Mouse (Mus musculus) spleen, adult 2 months (tissue): ENCODE results near the gene Cyp27b1. TPM values are rescaled to one million over a fixed set of nuclear protein-coding genes. Genes with fewer than 3 reads are reported as not detected.

ENCODE experiments used
- DNase-seq, 2 experiments: peaks; one replicate each; pipeline versions ENCODE4 v3.0.0 to v3.0.0-alpha.2; 2012 to 2021; ENCODE audit warnings: low spot score in 2 of 2, low read depth in 1 of 2
- H3K27ac ChIP-seq: fragments of 200-500 bp; 2 replicates; pipeline ENCODE4 v1.5.1; 2012; ENCODE audit warnings: low read length, inconsistent platforms; ENCODE audit not compliant: insufficient read depth
- H3K27me3 ChIP-seq: fragments of 200-500 bp; 2 replicates; pipeline ENCODE4 v1.6.1; 2012; ENCODE audit warnings: mild to moderate bottlenecking, moderate library complexity, low read length, inconsistent platforms; ENCODE audit not compliant: control insufficient read depth, insufficient read depth
- H3K36me3 ChIP-seq: fragments of 200-500 bp; 2 replicates; pipeline ENCODE4 v1.6.1; 2012; ENCODE audit warnings: mild to moderate bottlenecking, low read length, inconsistent platforms; ENCODE audit not compliant: control insufficient read depth, insufficient read depth
- H3K4me1 ChIP-seq: fragments of 200-500 bp; 2 replicates; pipeline ENCODE4 v1.6.1; 2011; ENCODE audit warnings: inconsistent platforms; ENCODE audit not compliant: control insufficient read depth, insufficient read depth, insufficient read length
- H3K4me3 ChIP-seq: fragments of 200-500 bp; 2 replicates; pipeline ENCODE4 v1.5.1; 2011; ENCODE audit warnings: mild to moderate bottlenecking, inconsistent platforms; ENCODE audit not compliant: insufficient read depth, insufficient read length; ENCODE audit errors: extremely low read depth
- CTCF ChIP-seq: fragments of 200-500 bp; IDR thresholded peaks from 2 replicates; pipeline ENCODE4 v1.5.1; 2011; ENCODE audit warnings: mild to moderate bottlenecking, inconsistent platforms; ENCODE audit not compliant: insufficient read depth, insufficient read length, insufficient replicate concordance; ENCODE audit errors: extremely low read depth
- POLR2A ChIP-seq: fragments of 200-500 bp; IDR thresholded peaks from 2 replicates; pipeline ENCODE4 v1.6.1; 2011; ENCODE audit warnings: low read depth, low read length, inconsistent platforms
- WGBS: fragments of 180-500 bp; shearing (Covaris S2); methylation state at CpG from one replicate; pipeline ENCODE4 v1.1.7; 2018; 5-methylcytosine and 5-hydroxymethylcytosine counted together
- polyA plus RNA-seq: library from polyadenylated mRNA; depleted of rRNA; stranded (reverse); fragments of >200 nt; gene quantifications from 2 replicates; pipeline ENCODE4 v1.2.3, GENCODE M21; 2012

Cyp27b1 gene
- polyA plus RNA-seq, 1 experiment = 0.26 TPM

DNA sequence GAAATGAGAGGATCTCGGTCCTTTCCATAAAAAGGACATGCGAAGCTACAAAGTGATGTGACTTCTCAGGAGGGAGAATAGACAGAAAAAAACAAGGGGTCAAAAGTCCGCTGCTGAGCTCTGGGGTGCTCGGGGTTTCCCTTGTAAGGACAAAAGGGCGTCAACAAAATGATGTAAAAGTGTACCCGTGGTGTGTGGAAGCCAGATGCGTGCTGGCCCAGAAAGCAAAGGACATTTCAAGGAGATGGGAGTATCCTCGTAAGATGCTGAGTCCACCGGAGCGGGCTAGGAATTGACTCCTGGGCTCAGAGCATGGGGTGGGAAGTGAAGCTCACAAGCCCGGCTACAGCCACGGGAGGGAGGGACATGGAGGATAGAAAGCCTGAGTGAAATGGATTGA lies 10.4 kb upstream of the Cyp27b1 start:
- WGBS = 79% methylated on average over 12 of the region's 12 CpGs
- Histone ChIP-seq H3K4me3 (no peak overlapping the region), H3K4me1 (peaks cover 5% of the 10 kb centered on the region), H3K27me3 (peaks cover 9% of the 10 kb centered on the region), H3K36me3 (no peaks in the 10 kb centered on the region), H3K27ac (no peak overlapping the region)
- DNase-seq = no peak
- TF ChIP-seq POLR2A = no peak

DNA sequence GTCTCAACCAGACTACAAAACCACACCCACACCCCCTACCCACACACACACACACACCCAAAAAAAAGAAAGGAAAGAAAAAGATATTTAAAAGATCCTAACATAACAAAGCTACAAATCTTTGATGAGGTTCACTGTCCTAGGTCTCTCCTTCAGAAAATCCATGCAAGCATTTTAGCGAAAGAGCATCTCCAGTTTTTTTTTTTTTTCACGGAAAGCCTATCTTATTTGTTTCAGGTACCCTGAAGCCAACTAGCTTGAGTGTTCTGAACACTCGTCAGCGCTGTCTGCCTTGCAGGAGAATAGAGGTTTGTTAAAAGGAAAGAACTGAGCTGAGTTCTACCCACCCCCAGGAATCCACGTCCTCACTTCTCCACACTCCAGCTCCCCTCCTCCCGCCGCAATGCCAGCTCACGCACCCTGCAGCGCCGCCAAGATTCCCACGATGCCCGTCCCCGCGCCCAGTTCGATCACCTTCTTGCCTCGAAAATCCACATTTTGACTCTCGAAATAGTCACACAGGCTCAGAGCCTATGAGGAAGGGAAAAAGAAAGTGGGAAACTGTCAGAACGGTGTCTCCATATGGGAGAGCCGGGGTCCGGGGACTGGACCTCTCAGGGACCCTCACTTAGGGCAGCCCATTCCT lies 7.4 kb upstream of the Cyp27b1 start:
- Histone ChIP-seq H3K27ac (no peak overlapping the region), H3K36me3 (peaks cover 3% of the 10 kb centered on the region), H3K4me1 (peaks cover 5% of the 10 kb centered on the region), H3K4me3 (peak overlapping the region; percentile 75), H3K27me3 (peaks cover 9% of the 10 kb centered on the region; the same call in 1 of the 2 replicates)
- TF ChIP-seq CTCF = no peak
- TF ChIP-seq POLR2A = no peak
- DNase-seq = no peak
- 3% methylated on average over 20 of the region's 20 CpGs for WGBS

- peaks cover 3% of the 10 kb centered on the region for H3K36me3 ChIP-seq
- DNase-seq = no peak
- H3K4me1 ChIP-seq = peaks cover 5% of the 10 kb centered on the region
- no peak within 1 kb of the TSS for H3K27ac ChIP-seq
- under 1% methylated on average over 28 of the region's 28 CpGs for WGBS
- TF ChIP-seq CTCF (no peak), POLR2A (no peak)
- peaks cover 9% of the 10 kb centered on the region; the same call in 1 of the 2 replicates for H3K27me3 ChIP-seq
- peak within 1 kb of the TSS; percentile 75 for H3K4me3 ChIP-seq
Measured at GRCm38 (mm10) chr10:127041274-127041766, 6.7 kb upstream of the Cyp27b1 start, which contains the start of the genes Mettl1 and Eef1akmt3. Gene Mettl1, plus strand, starts transcription at chr10:127041414. Gene Eef1akmt3, minus strand, starts transcription at chr10:127041513.

GRCm38 (mm10) chr10:127041774-127042338 lies 6.2 kb upstream of the Cyp27b1 start:
- H3K27ac ChIP-seq = no peak overlapping the region
- H3K4me1 ChIP-seq = peaks cover 5% of the 10 kb centered on the region
- DNase-seq = peak; percentile 55 to 77
- peaks cover 3% of the 10 kb centered on the region for H3K36me3 ChIP-seq
- TF ChIP-seq POLR2A (no peak), CTCF (no peak)
- under 1% methylated on average over 44 of the region's 44 CpGs for WGBS
- H3K27me3 ChIP-seq = peaks cover 9% of the 10 kb centered on the region; the same call in 1 of the 2 replicates
- H3K4me3 ChIP-seq = peak overlapping the region; percentile 75

DNA sequence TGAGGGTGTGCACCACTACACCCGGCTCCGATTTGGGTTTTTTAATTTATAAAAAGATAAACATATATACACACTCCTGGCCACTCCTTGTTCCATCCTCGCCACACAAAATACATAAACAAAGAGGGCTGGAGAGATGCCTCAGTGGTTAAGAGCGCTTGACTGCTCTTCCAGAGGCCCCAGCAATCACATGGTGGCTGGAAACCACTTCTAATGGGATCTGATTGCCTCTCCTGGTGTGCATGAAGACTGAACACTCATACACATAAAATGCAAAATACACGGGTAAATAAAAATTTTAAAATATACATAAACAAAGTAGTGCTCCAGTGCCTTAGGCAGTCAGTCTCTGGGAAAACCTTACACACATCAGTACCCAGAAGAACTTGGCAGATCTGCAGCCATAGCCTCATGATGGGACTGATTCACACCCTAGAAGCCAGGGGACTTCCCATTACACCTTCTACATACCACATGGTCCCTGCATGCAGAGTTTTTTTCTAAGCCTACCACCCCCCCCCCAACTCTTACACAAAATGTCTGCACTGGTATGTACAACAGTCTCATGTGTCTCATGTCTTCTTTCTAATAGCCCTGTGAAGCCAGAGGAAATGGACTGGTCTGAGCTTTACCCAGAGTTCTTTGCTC lies 5.5 kb upstream of the Cyp27b1 start:
- Histone ChIP-seq H3K27me3 (peaks cover 7% of the 10 kb centered on the region; the same call in 1 of the 2 replicates), H3K27ac (no peak overlapping the region), H3K4me1 (peaks cover 5% of the 10 kb centered on the region), H3K36me3 (peaks cover 3% of the 10 kb centered on the region), H3K4me3 (peak overlapping the region; percentile 75)
- TF ChIP-seq POLR2A (no peak), CTCF (no peak)
- DNase-seq = no peak
- WGBS = 18% methylated on average over 5 of the region's 5 CpGs

DNA sequence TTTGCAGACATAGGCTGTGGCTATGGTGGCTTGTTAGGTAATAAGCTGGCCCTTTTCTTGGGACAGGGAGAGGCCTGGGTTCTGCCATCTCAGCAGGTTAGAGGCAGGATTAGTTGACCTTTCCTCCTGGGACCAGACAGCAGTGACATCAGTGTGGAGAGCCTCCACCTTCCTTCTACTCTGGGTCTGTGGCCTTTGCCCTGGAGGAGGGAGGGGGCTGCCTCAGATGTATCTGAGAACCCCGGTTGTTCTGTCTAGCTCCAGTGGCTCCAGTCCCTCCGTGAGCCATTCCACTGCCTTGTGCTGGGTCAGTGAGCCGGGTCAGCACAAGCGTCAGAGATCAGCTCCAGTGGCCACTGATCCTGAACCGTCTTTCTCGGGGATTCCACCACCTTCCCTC lies 4.9 kb upstream of the Cyp27b1 start:
- TF ChIP-seq POLR2A = no peak
- no peak for TF ChIP-seq CTCF
- no peak overlapping the region for H3K27ac ChIP-seq
- DNase-seq = no peak

More for the DNA sequence above, 4.9 kb upstream of the Cyp27b1 start:
- peaks cover 3% of the 10 kb centered on the region for H3K36me3 ChIP-seq
- H3K4me1 ChIP-seq = peaks cover 5% of the 10 kb centered on the region
- H3K4me3 ChIP-seq = no peak overlapping the region
- H3K27me3 ChIP-seq = peaks cover 7% of the 10 kb centered on the region; the same call in 1 of the 2 replicates
- WGBS = 94% methylated on average over 6 of the region's 6 CpGs
